Mouse (Mus musculus) liver, adult 2 months (tissue): ENCODE results near the gene Krtdap. TPM values are rescaled to one million over a fixed set of nuclear protein-coding genes. Genes with fewer than 3 reads are reported as not detected.
"Not testable (repeated sequence)": the region's sequence is repeated elsewhere in the genome, so short reads cannot be mapped to it uniquely, and the experiment has no call there.

ENCODE experiments used
- DNase-seq: peaks from one replicate; pipeline ENCODE4 v3.0.0-alpha.2; 2011; ENCODE audit warnings: low read depth, low spot score; ENCODE audit errors: extremely low read depth
- H3K27ac ChIP-seq: fragments of 200-500 bp; replicated peaks from 2 replicates; pipeline ENCODE4 v1.5.1; 2012; ENCODE audit warnings: low read depth, mild to moderate bottlenecking, control low read depth, inconsistent platforms, low read length; ENCODE audit not compliant: insufficient read depth
- H3K27me3 ChIP-seq: fragments of 200-500 bp; 2 replicates; pipeline ENCODE4 v1.6.1; 2012; ENCODE audit warnings: mild to moderate bottlenecking, moderate library complexity, low read length, inconsistent platforms; ENCODE audit not compliant: control insufficient read depth, insufficient read depth
- H3K36me3 ChIP-seq: fragments of 200-500 bp; 2 replicates; pipeline ENCODE4 v1.6.1; 2012; ENCODE audit warnings: low read length, inconsistent platforms; ENCODE audit not compliant: control insufficient read depth, insufficient read depth
- H3K4me1 ChIP-seq: fragments of 200-500 bp; 2 replicates; pipeline ENCODE4 v1.6.1; 2011; ENCODE audit warnings: low read length; ENCODE audit not compliant: control insufficient read depth, insufficient read depth
- H3K4me3 ChIP-seq: fragments of 200-500 bp; 2 replicates; pipeline ENCODE4 v1.5.1; 2011; ENCODE audit warnings: low read depth, mild to moderate bottlenecking, control low read depth, low read length, moderate library complexity; ENCODE audit not compliant: insufficient read depth
- H3K79me2 ChIP-seq: fragments of 200-500 bp; 2 replicates; pipeline ENCODE4 v1.6.1; 2012; ENCODE audit warnings: inconsistent platforms, mild to moderate bottlenecking, low read length, moderate library complexity; ENCODE audit not compliant: control insufficient read depth, insufficient read depth
- H3K9ac ChIP-seq: fragments of 200-500 bp; 2 replicates; pipeline ENCODE4 v1.6.1; 2012; ENCODE audit warnings: low read depth, mild to moderate bottlenecking, control low read depth, inconsistent platforms, low read length
- CTCF ChIP-seq: fragments of 200-500 bp; IDR thresholded peaks from 2 replicates; pipeline ENCODE4 v1.5.1; 2011; ENCODE audit warnings: low read depth, low read length, control low read depth
- POLR2A ChIP-seq: fragments of 200-500 bp; IDR thresholded peaks from 2 replicates; pipeline ENCODE4 v1.6.1; 2011; ENCODE audit warnings: low read length, control low read depth; ENCODE audit not compliant: insufficient read depth; ENCODE audit errors: extremely low read depth
- WGBS: fragments of 180-500 bp; shearing (Covaris S2); methylation state at CpG from one replicate; pipeline ENCODE4 v1.1.7; 2018; 5-methylcytosine and 5-hydroxymethylcytosine counted together
- polyA plus RNA-seq: library from polyadenylated mRNA; depleted of rRNA; stranded (reverse); fragments of >200 nt; gene quantifications from 2 replicates; pipeline ENCODE4 v1.2.3, GENCODE M21; 2012; rRNA removed
- total RNA-seq: library from RNA; depleted of rRNA; stranded (reverse); fragments of >200 nt; gene quantifications from 2 replicates; pipeline ENCODE4 v1.2.3, GENCODE M21; 2014; rRNA removed

Krtdap gene
- not detected in 2 replicates for total RNA-seq
- polyA plus RNA-seq: not detected in 2 replicates

GRCm38 (mm10) chr7:30787377-30788022 is at the start of gene Krtdap:
Gene Krtdap, plus strand, starts transcription at chr7:30787896.
- no peaks in the 10 kb centered on the region for H3K4me1 ChIP-seq
- no peak within 1 kb of the TSS for H3K4me3 ChIP-seq
- no peak for TF ChIP-seq CTCF
- no peak for TF ChIP-seq POLR2A
- no peak within 1 kb of the TSS for H3K27ac ChIP-seq
- H3K36me3 ChIP-seq: no peaks in the 10 kb centered on the region
- no peak for DNase-seq
- H3K79me2 ChIP-seq: no peaks in the 10 kb centered on the region
- WGBS: 61% methylated on average over 15 of the region's 15 CpGs
- no peaks in the 10 kb centered on the region for H3K27me3 ChIP-seq
- no peak within 1 kb of the TSS for H3K9ac ChIP-seq

- not testable (repeated sequence) for H3K79me2 ChIP-seq, DNase-seq, H3K4me1 ChIP-seq, H3K27me3 ChIP-seq, H3K9ac ChIP-seq, H3K27ac ChIP-seq, H3K36me3 ChIP-seq, H3K4me3 ChIP-seq
- WGBS: 80% methylated on average over 2 of the region's 2 CpGs
Observed at GRCm38 (mm10) chr7:30742570-30742969, 45.1 kb upstream of the Krtdap start.

- H3K79me2 ChIP-seq, H3K4me1 ChIP-seq: not testable (repeated sequence)
- 95% methylated on average over 4 of the region's 4 CpGs for WGBS
Observed at GRCm38 (mm10) chr7:30743617-30744016, 44.1 kb upstream of the Krtdap start, which contains the start of gene Gapdhs. Gene Gapdhs, minus strand, starts transcription at chr7:30743681.

GRCm38 (mm10) chr7:30744022-30744598 is 43.6 kb upstream of the Krtdap start:
- peak; percentile 59 for DNase-seq
- no peaks in the 10 kb centered on the region for H3K36me3 ChIP-seq
- H3K27ac ChIP-seq: no peak overlapping the region
- no peaks in the 10 kb centered on the region for H3K27me3 ChIP-seq
- no peaks in the 10 kb centered on the region; the same call in 1 of the 2 replicates for H3K4me1 ChIP-seq
- H3K79me2 ChIP-seq: no peaks in the 10 kb centered on the region
- H3K4me3 ChIP-seq: no peak overlapping the region
- 24% methylated on average over 4 of the region's 4 CpGs for WGBS
- no peak for TF ChIP-seq CTCF
- TF ChIP-seq POLR2A: no peak
- no peak overlapping the region for H3K9ac ChIP-seq

More at GRCm38 (mm10) chr7:30743617-30744016, 44.1 kb upstream of the Krtdap start, which contains the start of gene Gapdhs:
- not testable (repeated sequence) for H3K4me3 ChIP-seq, DNase-seq, H3K9ac ChIP-seq, H3K27me3 ChIP-seq, H3K36me3 ChIP-seq, H3K27ac ChIP-seq

- Histone ChIP-seq H3K4me1 (no peaks in the 10 kb centered on the region; the same call in 1 of the 2 replicates), H3K4me3 (no peak overlapping the region), H3K9ac (no peak overlapping the region), H3K27ac (no peak overlapping the region), H3K36me3 (no peaks in the 10 kb centered on the region), H3K27me3 (no peaks in the 10 kb centered on the region), H3K79me2 (no peaks in the 10 kb centered on the region)
- WGBS: 90% methylated on average over 7 of the region's 7 CpGs
- DNase-seq: no peak
- no peak for TF ChIP-seq POLR2A
- TF ChIP-seq CTCF: no peak
Observed at GRCm38 (mm10) chr7:30747525-30748204, 40.0 kb upstream of the Krtdap start.
